Mouse (Mus musculus) embryonic facial prominence, embryonic 11.5 days (tissue): ENCODE measurements around the gene Baz1a. TPM values are rescaled to one million over a fixed set of nuclear protein-coding genes. Genes with fewer than 3 reads are reported as not detected.

Experiments
- ATAC-seq: fragments of 200-750 bp; cut with Nextera tagmentation; replicated peaks from 2 replicates; pipeline ENCODE4 v1.8.0; 2017; ENCODE audit warnings: low read depth; ENCODE audit not compliant: insufficient number of reproducible peaks, low FRiP score, low TSS enrichment
- DNase-seq: peaks from one replicate; pipeline ENCODE4 v3.0.0-alpha.2; 2015; ENCODE audit warnings: low spot score
- H3K27ac ChIP-seq: fragments of 300-500 bp; sonication (generic); replicated peaks from 2 replicates; pipeline ENCODE4 v1.5.1; 2014; ENCODE audit warnings: mild to moderate bottlenecking, low read depth, low read length, control low read depth
- H3K27me3 ChIP-seq: fragments of 300-500 bp; sonication (generic); 2 replicates; pipeline ENCODE4 v1.6.1; 2014; ENCODE audit warnings: mild to moderate bottlenecking, low read length, moderate library complexity, mixed read lengths; ENCODE audit not compliant: control insufficient read depth, insufficient read depth
- H3K36me3 ChIP-seq: fragments of 300-500 bp; sonication (generic); replicated peaks from 2 replicates; pipeline ENCODE4 v1.6.1; 2014; ENCODE audit warnings: low read depth, mild to moderate bottlenecking, low read length, moderate library complexity, mixed read lengths; ENCODE audit not compliant: control insufficient read depth, insufficient read depth
- H3K4me1 ChIP-seq: fragments of 300-500 bp; sonication (generic); 2 replicates; pipeline ENCODE4 v1.6.1; 2014; ENCODE audit warnings: low read length, mixed read lengths; ENCODE audit not compliant: control insufficient read depth, insufficient read depth
- H3K4me2 ChIP-seq: fragments of 300-500 bp; sonication (generic); 2 replicates; pipeline ENCODE4 v1.6.1; 2014; ENCODE audit warnings: low read depth, mild to moderate bottlenecking, control low read depth, low read length, moderate library complexity
- H3K4me3 ChIP-seq: fragments of 300-500 bp; sonication (generic); 2 replicates; pipeline ENCODE4 v1.5.1; 2014; ENCODE audit warnings: low read depth, low read length, control low read depth
- H3K9ac ChIP-seq: fragments of 300-500 bp; sonication (generic); replicated peaks from 2 replicates; pipeline ENCODE4 v1.6.1; 2014; ENCODE audit warnings: mild to moderate bottlenecking, control low read depth, low read length
- H3K9me3 ChIP-seq: fragments of 300-500 bp; sonication (generic); replicated peaks from 2 replicates; pipeline ENCODE4 v1.6.1; 2016; ENCODE audit warnings: mild to moderate bottlenecking, low read length, inconsistent platforms, mixed read lengths; ENCODE audit not compliant: control insufficient read depth
- WGBS: fragments of 180-500 bp; shearing (Covaris S2); extraction: QIAGEN DNeasy Blood & Tissue Kit; methylation state at CpG from one replicate; pipeline ENCODE4 v1.1.7; 2014; 5-methylcytosine and 5-hydroxymethylcytosine counted together
- polyA plus RNA-seq: library from polyadenylated mRNA; unstranded; fragments of >200 nt; fragmentation: Nextera tagmentation; extraction: Ambion mirVana; gene quantifications from 2 replicates; pipeline ENCODE4 v1.2.1, GENCODE M21; 2014

Gene Baz1a
- polyA plus RNA-seq, 1 experiment from 2014 or later, result 35.6 TPM

- no peaks in the 10 kb centered on the region; the same call in 1 of the 2 replicates for H3K4me1 ChIP-seq
- H3K27me3 ChIP-seq, result no peaks in the 10 kb centered on the region
- no peak overlapping the region for H3K9ac ChIP-seq
- ATAC-seq, result no peak
- H3K4me3 ChIP-seq, result no peak overlapping the region
- H3K36me3 ChIP-seq, result no peaks in the 10 kb centered on the region; the same call in 1 of the 2 replicates
- WGBS, result 60% methylated on average over 6 of the region's 6 CpGs
- H3K27ac ChIP-seq, result no peak overlapping the region
- no peak overlapping the region for H3K4me2 ChIP-seq
- DNase-seq, result no peak
- no peaks in the 10 kb centered on the region for H3K9me3 ChIP-seq
Measured at GRCm38 (mm10) chr12:54981962-54982361, 32.2 kb downstream of the Baz1a start.

DNA sequence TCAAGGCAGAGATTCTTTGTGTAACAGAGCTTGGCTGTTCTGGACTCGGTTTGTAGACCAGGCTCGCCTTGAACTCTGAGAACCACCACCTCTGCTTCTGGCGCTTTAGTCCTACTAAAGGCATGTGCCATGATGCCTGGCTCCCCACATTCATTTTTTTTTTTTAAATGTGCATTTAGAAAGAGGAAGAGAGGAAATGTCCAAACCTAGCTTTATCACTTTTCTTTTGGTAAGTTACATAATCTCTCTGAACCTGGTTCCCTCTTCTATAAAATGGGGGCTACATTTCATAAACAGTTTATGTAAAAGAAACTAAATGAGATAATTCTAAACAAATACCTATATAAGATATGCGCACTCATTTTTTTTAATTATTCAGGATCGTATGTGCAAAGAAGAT, 33.2 kb downstream of the Baz1a start:
- DNase-seq (no peak), ATAC-seq (no peak)
- no peak overlapping the region for H3K4me3 ChIP-seq
- 73% methylated on average over 5 of the region's 5 CpGs for WGBS
- no peaks in the 10 kb centered on the region for H3K27me3 ChIP-seq
- H3K27ac ChIP-seq, result no peak overlapping the region
- no peaks in the 10 kb centered on the region; the same call in 1 of the 2 replicates for H3K36me3 ChIP-seq
- H3K4me2 ChIP-seq, result no peak overlapping the region
- no peak overlapping the region for H3K9ac ChIP-seq
- H3K4me1 ChIP-seq, result no peaks in the 10 kb centered on the region; the same call in 1 of the 2 replicates
- no peaks in the 10 kb centered on the region for H3K9me3 ChIP-seq

- H3K9me3 ChIP-seq, result no peaks in the 10 kb centered on the region
- H3K36me3 ChIP-seq, result no peaks in the 10 kb centered on the region; the same call in 1 of the 2 replicates
- no peak overlapping the region for H3K27ac ChIP-seq
- DNase-seq (no peak), ATAC-seq (no peak)
- WGBS, result 77% methylated on average over 6 of the region's 6 CpGs
- H3K4me2 ChIP-seq, result no peak overlapping the region
- H3K4me3 ChIP-seq, result no peak overlapping the region
- H3K9ac ChIP-seq, result no peak overlapping the region
- H3K4me1 ChIP-seq, result no peaks in the 10 kb centered on the region; the same call in 1 of the 2 replicates
- H3K27me3 ChIP-seq, result no peaks in the 10 kb centered on the region
Measured at GRCm38 (mm10) chr12:54980532-54980931, 33.6 kb downstream of the Baz1a start.

DNA sequence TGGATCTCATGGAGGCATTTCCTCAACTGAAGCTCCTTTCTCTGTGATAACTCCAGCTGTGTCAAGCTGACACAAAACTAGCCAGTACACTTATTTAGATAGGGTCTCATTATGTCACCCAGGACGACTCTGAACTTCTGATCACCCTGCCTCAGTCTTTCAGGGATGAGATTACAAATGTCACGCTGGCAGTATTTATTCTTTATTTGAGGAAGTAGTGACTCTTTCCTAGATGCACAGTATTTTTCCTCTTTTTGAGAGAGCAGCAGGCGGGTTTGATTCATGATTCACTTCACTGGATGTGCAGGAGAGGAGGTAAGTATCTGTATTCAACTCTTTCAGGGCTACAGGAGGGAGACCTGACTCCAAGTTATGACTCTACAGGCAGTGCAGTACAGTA, 45.1 kb downstream of the Baz1a start:
- 79% methylated on average over 3 of the region's 3 CpGs for WGBS
- Histone ChIP-seq H3K27ac (no peak overlapping the region), H3K4me1 (no peaks in the 10 kb centered on the region), H3K9ac (no peak overlapping the region), H3K4me2 (no peak overlapping the region), H3K27me3 (no peaks in the 10 kb centered on the region), H3K9me3 (no peaks in the 10 kb centered on the region), H3K4me3 (no peak overlapping the region), H3K36me3 (no peaks in the 10 kb centered on the region)
- DNase-seq (no peak), ATAC-seq (no peak)

- Histone ChIP-seq H3K4me3 (no peak overlapping the region), H3K9me3 (no peaks in the 10 kb centered on the region), H3K4me1 (no peaks in the 10 kb centered on the region), H3K27ac (no peak overlapping the region), H3K4me2 (no peak overlapping the region), H3K27me3 (no peaks in the 10 kb centered on the region), H3K9ac (no peak overlapping the region), H3K36me3 (no peaks in the 10 kb centered on the region)
- 92% methylated on average over 4 of the region's 4 CpGs for WGBS
- ATAC-seq, result no peak
- DNase-seq, result no peak
Measured at GRCm38 (mm10) chr12:54965532-54966160, 48.5 kb downstream of the Baz1a start.

- H3K4me3 ChIP-seq, result no peak overlapping the region
- H3K36me3 ChIP-seq, result no peaks in the 10 kb centered on the region
- ATAC-seq (no peak), DNase-seq (no peak)
- H3K9ac ChIP-seq, result no peak overlapping the region
- H3K4me2 ChIP-seq, result no peak overlapping the region
- no peaks in the 10 kb centered on the region for H3K4me1 ChIP-seq
- WGBS, result 80% methylated on average over 2 of the region's 2 CpGs
- no peaks in the 10 kb centered on the region for H3K27me3 ChIP-seq
- no peaks in the 10 kb centered on the region for H3K9me3 ChIP-seq
- H3K27ac ChIP-seq, result no peak overlapping the region
Measured at GRCm38 (mm10) chr12:54959569-54959968, 54.6 kb downstream of the Baz1a start.

- Histone ChIP-seq H3K4me3 (no peak overlapping the region), H3K9ac (no peak overlapping the region), H3K36me3 (no peaks in the 10 kb centered on the region), H3K9me3 (no peaks in the 10 kb centered on the region), H3K4me1 (no peaks in the 10 kb centered on the region), H3K27ac (no peak overlapping the region), H3K27me3 (no peaks in the 10 kb centered on the region), H3K4me2 (no peak overlapping the region)
- 93% methylated on average over 2 of the region's 2 CpGs for WGBS
- DNase-seq (no peak), ATAC-seq (no peak)
Measured at GRCm38 (mm10) chr12:54956974-54957373, 57.2 kb downstream of the Baz1a start.

DNA sequence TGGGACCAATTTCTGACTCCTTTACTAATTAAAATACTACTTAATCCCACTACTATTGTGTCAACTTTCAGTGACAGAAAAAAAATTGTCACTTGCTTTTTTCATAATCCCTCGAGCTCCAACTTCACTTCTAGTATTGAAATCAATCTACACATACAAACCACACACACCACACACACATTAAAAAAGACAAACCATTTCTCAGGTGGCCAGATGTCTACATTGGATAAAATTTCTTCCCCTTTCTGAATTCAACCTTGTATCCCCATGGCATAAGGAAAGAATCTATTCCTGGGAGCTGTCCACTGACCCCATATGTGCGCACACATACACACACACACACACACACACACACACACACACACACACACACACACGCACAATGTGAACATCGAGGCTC, 57.7 kb downstream of the Baz1a start:
- no peak overlapping the region for H3K4me3 ChIP-seq
- no peaks in the 10 kb centered on the region for H3K4me1 ChIP-seq
- no peaks in the 10 kb centered on the region for H3K9me3 ChIP-seq
- no peaks in the 10 kb centered on the region for H3K27me3 ChIP-seq
- H3K36me3 ChIP-seq, result no peaks in the 10 kb centered on the region
- 87% methylated on average over 4 of the region's 4 CpGs for WGBS
- H3K27ac ChIP-seq, result no peak overlapping the region
- DNase-seq, result no peak
- H3K9ac ChIP-seq, result no peak overlapping the region
- no peak for ATAC-seq
- no peak overlapping the region for H3K4me2 ChIP-seq
